Mouse (Mus musculus): ENCODE results near the gene Rapgef3. TPM values are rescaled to one million over a fixed set of nuclear protein-coding genes. Genes with fewer than 3 reads are reported as not detected.
A peak's percentile ranks its signal among the peaks of the same experiment; 100 is the strongest.

Rapgef3 gene
- polyA plus RNA-seq, 1 experiment from 2014 or later = 10.1 TPM

- no peak overlapping the region for H3K4me3 ChIP-seq (replicated peaks)
- no peak overlapping the region for H3K9ac ChIP-seq (replicated peaks)
- H3K4me2 ChIP-seq = no peak overlapping the region
- H3K36me3 ChIP-seq = no peaks in the 10 kb centered on the region
- H3K27me3 ChIP-seq = no peaks in the 10 kb centered on the region
- ATAC-seq (ENCODE audit: insufficient number of reproducible peaks, insufficient read depth, low FRiP score, low TSS enrichment, low read depth) = no peak
- H3K9me3 ChIP-seq = no peaks in the 10 kb centered on the region
- 77% methylated on average over 12 of the region's 12 CpGs for WGBS
- peak overlapping the region; percentile 36; the same call in 1 of the 2 replicates for H3K27ac ChIP-seq
- peaks cover 23% of the 10 kb centered on the region for H3K4me1 ChIP-seq (replicated peaks)
Observed at GRCm38 (mm10) chr15:97720026-97720675, 47.6 kb downstream of the Rapgef3 start.

- no peak for ATAC-seq (ENCODE audit: insufficient number of reproducible peaks, insufficient read depth, low FRiP score, low TSS enrichment, low read depth)
- Histone ChIP-seq H3K36me3 (no peaks in the 10 kb centered on the region), H3K9ac (replicated peaks) (no peak overlapping the region), H3K4me3 (replicated peaks) (no peak overlapping the region), H3K27ac (no peak overlapping the region), H3K9me3 (no peaks in the 10 kb centered on the region), H3K27me3 (no peaks in the 10 kb centered on the region), H3K4me2 (no peak overlapping the region), H3K4me1 (replicated peaks) (peaks cover 23% of the 10 kb centered on the region)
- 96% methylated on average over 12 of the region's 12 CpGs for WGBS
Observed at GRCm38 (mm10) chr15:97719494-97719893, 48.3 kb downstream of the Rapgef3 start.

- H3K27ac ChIP-seq = no peak overlapping the region
- H3K4me1 ChIP-seq (replicated peaks) = peaks cover 23% of the 10 kb centered on the region
- 91% methylated on average over 8 of the region's 8 CpGs for WGBS
- no peaks in the 10 kb centered on the region for H3K27me3 ChIP-seq
- no peak overlapping the region for H3K4me3 ChIP-seq (replicated peaks)
- H3K9me3 ChIP-seq = no peaks in the 10 kb centered on the region
- no peak overlapping the region for H3K9ac ChIP-seq (replicated peaks)
- no peak for ATAC-seq (ENCODE audit: insufficient number of reproducible peaks, insufficient read depth, low FRiP score, low TSS enrichment, low read depth)
- no peak overlapping the region for H3K4me2 ChIP-seq
- no peaks in the 10 kb centered on the region for H3K36me3 ChIP-seq
Observed at GRCm38 (mm10) chr15:97718535-97719155, 49.1 kb downstream of the Rapgef3 start.

GRCm38 (mm10) chr15:97717861-97718534, 49.8 kb downstream of the Rapgef3 start:
- no peaks in the 10 kb centered on the region for H3K9me3 ChIP-seq
- no peaks in the 10 kb centered on the region for H3K36me3 ChIP-seq
- H3K27me3 ChIP-seq = no peaks in the 10 kb centered on the region
- H3K4me2 ChIP-seq = no peak overlapping the region
- 0 out of 2 replicates have a peak overlapping the region, but pooled peaks have one; percentile 1 for H3K9ac ChIP-seq (replicated peaks)
- H3K27ac ChIP-seq = peak overlapping the region; percentile 41; the same call in 1 of the 2 replicates
- ATAC-seq (ENCODE audit: insufficient number of reproducible peaks, insufficient read depth, low FRiP score, low TSS enrichment, low read depth) = 0 out of 2 replicates have a peak, but pooled peaks have one; percentile 56
- H3K4me3 ChIP-seq (replicated peaks) = no peak overlapping the region
- WGBS = 23% methylated on average over 12 of the region's 12 CpGs
- peaks cover 23% of the 10 kb centered on the region for H3K4me1 ChIP-seq (replicated peaks)

- Histone ChIP-seq H3K4me3 (replicated peaks) (no peak overlapping the region), H3K9ac (replicated peaks) (no peak overlapping the region), H3K9me3 (no peaks in the 10 kb centered on the region), H3K27ac (no peak overlapping the region), H3K4me1 (replicated peaks) (peaks cover 22% of the 10 kb centered on the region), H3K4me2 (no peak overlapping the region), H3K36me3 (no peaks in the 10 kb centered on the region), H3K27me3 (no peaks in the 10 kb centered on the region)
- 88% methylated on average over 11 of the region's 11 CpGs for WGBS
- no peak for ATAC-seq (ENCODE audit: insufficient number of reproducible peaks, insufficient read depth, low FRiP score, low TSS enrichment, low read depth)
Observed at GRCm38 (mm10) chr15:97716782-97717181, 51.0 kb downstream of the Rapgef3 start.

- no peak for ATAC-seq (ENCODE audit: insufficient number of reproducible peaks, insufficient read depth, low FRiP score, low TSS enrichment, low read depth)
- WGBS = 86% methylated on average over 1 of the region's 1 CpGs
- Histone ChIP-seq H3K9ac (replicated peaks) (no peak overlapping the region), H3K4me3 (replicated peaks) (no peak overlapping the region), H3K4me1 (replicated peaks) (peaks cover 13% of the 10 kb centered on the region), H3K9me3 (no peaks in the 10 kb centered on the region), H3K27me3 (no peaks in the 10 kb centered on the region), H3K27ac (no peak overlapping the region), H3K36me3 (no peaks in the 10 kb centered on the region), H3K4me2 (no peak overlapping the region)
Observed at GRCm38 (mm10) chr15:97715734-97716133, 52.0 kb downstream of the Rapgef3 start.

- Histone ChIP-seq H3K4me3 (replicated peaks) (no peak overlapping the region), H3K27ac (no peak overlapping the region), H3K36me3 (no peaks in the 10 kb centered on the region), H3K9me3 (no peaks in the 10 kb centered on the region), H3K27me3 (no peaks in the 10 kb centered on the region), H3K9ac (replicated peaks) (no peak overlapping the region), H3K4me1 (replicated peaks) (peaks cover 9% of the 10 kb centered on the region), H3K4me2 (no peak overlapping the region)
- WGBS = 89% methylated on average over 8 of the region's 8 CpGs
- no peak for ATAC-seq (ENCODE audit: insufficient number of reproducible peaks, insufficient read depth, low FRiP score, low TSS enrichment, low read depth)
Observed at GRCm38 (mm10) chr15:97715083-97715482, 52.7 kb downstream of the Rapgef3 start.

- Histone ChIP-seq H3K4me3 (replicated peaks) (no peak overlapping the region), H3K4me1 (replicated peaks) (0 out of 2 replicates have a peak, but pooled peaks cover 4% of the 10 kb centered on the region), H3K4me2 (no peak overlapping the region), H3K36me3 (no peaks in the 10 kb centered on the region), H3K9me3 (no peaks in the 10 kb centered on the region), H3K27ac (no peak overlapping the region), H3K27me3 (no peaks in the 10 kb centered on the region), H3K9ac (replicated peaks) (no peak overlapping the region)
- WGBS = 71% methylated on average over 6 of the region's 6 CpGs
- ATAC-seq (ENCODE audit: insufficient number of reproducible peaks, insufficient read depth, low FRiP score, low TSS enrichment, low read depth) = no peak
Observed at GRCm38 (mm10) chr15:97712546-97712945, 55.2 kb downstream of the Rapgef3 start.

GRCm38 (mm10) chr15:97710906-97711305, 56.9 kb downstream of the Rapgef3 start:
- Histone ChIP-seq H3K27me3 (no peaks in the 10 kb centered on the region), H3K4me3 (replicated peaks) (no peak overlapping the region), H3K4me2 (no peak overlapping the region), H3K36me3 (no peaks in the 10 kb centered on the region), H3K27ac (peak overlapping the region; percentile 4; the same call in 1 of the 2 replicates), H3K9me3 (no peaks in the 10 kb centered on the region), H3K9ac (replicated peaks) (no peak overlapping the region), H3K4me1 (replicated peaks) (0 out of 2 replicates have a peak, but pooled peaks cover 4% of the 10 kb centered on the region)
- 32% methylated on average over 6 of the region's 6 CpGs for WGBS
- no peak for ATAC-seq (ENCODE audit: insufficient number of reproducible peaks, insufficient read depth, low FRiP score, low TSS enrichment, low read depth)

GRCm38 (mm10) chr15:97705211-97706050, 62.3 kb downstream of the Rapgef3 start, which contains the start of gene Rpap3:
TSS of gene Rpap3 (minus strand) at chr15:97705825.
- Histone ChIP-seq H3K9ac (replicated peaks) (peak within 1 kb of the TSS; percentile 95), H3K4me3 (replicated peaks) (peak within 1 kb of the TSS; percentile 99), H3K9me3 (no peaks in the 10 kb centered on the region), H3K36me3 (peaks cover 26% of the 10 kb centered on the region), H3K27me3 (no peaks in the 10 kb centered on the region), H3K4me1 (replicated peaks) (peaks cover 14% of the 10 kb centered on the region), H3K4me2 (peak within 1 kb of the TSS; percentile 88), H3K27ac (peak within 1 kb of the TSS; percentile 64)
- WGBS = 1% methylated on average over 69 of the region's 71 CpGs
- ATAC-seq (ENCODE audit: insufficient number of reproducible peaks, insufficient read depth, low FRiP score, low TSS enrichment, low read depth) = peak; percentile 88

Data from limb, embryonic 12.5 days (tissue).